Mouse (Mus musculus): ENCODE measurements around the gene Ipo11.

DNA sequence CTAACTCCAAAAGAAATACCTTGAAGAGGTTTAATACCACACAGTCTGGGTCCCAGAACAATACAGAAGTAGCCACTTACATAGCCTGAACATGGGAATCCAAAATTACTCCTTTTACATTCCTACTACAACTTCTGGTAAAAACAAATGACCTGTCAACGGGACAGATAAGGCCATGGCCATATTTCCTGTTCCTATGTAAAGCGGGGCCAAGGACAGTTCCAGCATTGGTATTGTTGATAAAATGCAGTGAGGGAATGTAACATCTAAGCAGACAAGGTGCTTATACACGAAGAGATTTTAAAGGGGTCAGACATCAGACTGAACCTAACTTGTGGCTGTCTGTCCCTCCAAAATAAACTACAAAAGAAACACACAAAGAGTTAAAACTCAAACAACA is 91.8 kb downstream of the Ipo11 start:
- TF ChIP-seq EP300 (optimal IDR thresholded peaks at IDR 0.05) (no peak), CTCF (IDR thresholded peaks at IDR 0.05; ENCODE audit: low read depth) (no peak)

Data from stomach, postnatal 0 days (tissue).